Mouse (Mus musculus) gastrocnemius, postnatal 25 days (tissue): ENCODE data around the gene Arid3b. TPM values are rescaled to one million over a fixed set of nuclear protein-coding genes. Genes with fewer than 3 reads are reported as not detected.
A peak's percentile ranks its signal among the peaks of the same experiment; 100 is the strongest.

Experiments
- DNase-seq: peaks from one replicate; pipeline ENCODE4 v3.0.0; 2022
- total RNA-seq, 2 experiments: library from RNA; stranded (reverse); gene quantifications; 1 replicate in 1 of 2; 2 replicates in 1 of 2; pipeline ENCODE4 v1.2.3; 2021

The Arid3b gene
- total RNA-seq, 2 experiments from 2014 or later: 2.1 to 2.8 TPM

GRCm38 (mm10) chr9:57829812-57830557 lies 6.6 kb downstream of the Arid3b start:
- DNase-seq: no peak

DNA sequence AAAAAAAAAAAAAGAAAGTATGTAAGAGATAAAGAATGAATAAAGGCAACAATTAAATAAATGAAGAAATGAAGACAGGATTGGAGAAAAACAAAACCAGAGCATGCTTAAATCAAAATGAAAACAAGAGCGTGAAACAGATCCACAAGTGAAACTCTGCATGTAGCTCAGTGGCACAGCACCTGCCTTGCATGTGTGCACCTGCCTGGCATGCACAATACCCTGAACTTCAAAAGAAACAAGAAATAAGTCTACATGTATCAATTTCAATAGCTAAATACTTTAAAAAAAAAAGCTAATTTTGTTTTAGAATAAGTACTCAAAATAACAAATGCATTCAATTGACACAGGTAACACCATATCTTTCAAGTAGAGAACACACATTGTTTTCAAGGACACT lies 13.2 kb downstream of the Arid3b start:
- DNase-seq: no peak

- DNase-seq: no peak
Measured at GRCm38 (mm10) chr9:57822812-57823211, 13.8 kb downstream of the Arid3b start.

DNA sequence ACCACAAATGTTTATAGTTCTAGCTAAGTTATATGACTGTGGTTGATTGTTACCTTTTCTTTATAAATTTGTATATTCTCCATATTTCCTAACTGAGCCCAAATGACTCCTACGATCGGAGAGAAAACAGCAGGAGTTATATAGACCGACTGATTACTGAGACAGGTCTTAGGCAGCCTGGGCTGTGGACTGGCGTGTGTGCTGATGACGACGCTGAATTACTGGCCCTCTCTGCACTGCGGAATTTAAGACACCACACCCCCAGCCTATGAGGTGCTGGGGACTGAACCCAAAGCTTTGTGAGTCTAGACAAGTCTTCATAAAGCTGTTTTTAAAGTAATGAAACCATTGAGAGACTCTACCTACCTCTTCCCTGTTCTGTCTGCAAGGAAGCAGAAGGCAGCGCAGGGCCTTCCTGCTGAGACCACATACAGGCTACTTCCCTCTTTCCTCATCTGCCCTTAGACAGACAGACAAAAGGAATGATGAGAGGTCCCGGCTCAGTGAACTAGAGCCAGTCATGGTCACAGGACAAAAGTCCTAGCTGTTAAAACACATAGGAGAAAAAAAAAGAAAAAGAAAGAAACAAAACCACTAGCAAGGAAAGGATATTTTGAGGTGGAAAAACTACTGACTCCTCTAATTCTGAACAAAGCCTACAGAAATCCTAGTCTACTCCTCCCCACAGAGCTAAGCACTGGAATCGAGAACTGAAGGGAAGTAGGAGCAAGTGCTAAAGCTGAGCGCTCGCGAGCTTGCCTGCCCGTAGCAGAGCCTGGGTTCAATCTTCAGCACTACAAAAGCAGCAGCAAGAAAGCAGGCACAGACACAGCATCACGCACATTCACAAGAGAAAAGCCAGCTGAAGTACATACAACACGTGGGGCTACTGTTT lies 16.2 kb downstream of the Arid3b start:
- DNase-seq: no peak

DNA sequence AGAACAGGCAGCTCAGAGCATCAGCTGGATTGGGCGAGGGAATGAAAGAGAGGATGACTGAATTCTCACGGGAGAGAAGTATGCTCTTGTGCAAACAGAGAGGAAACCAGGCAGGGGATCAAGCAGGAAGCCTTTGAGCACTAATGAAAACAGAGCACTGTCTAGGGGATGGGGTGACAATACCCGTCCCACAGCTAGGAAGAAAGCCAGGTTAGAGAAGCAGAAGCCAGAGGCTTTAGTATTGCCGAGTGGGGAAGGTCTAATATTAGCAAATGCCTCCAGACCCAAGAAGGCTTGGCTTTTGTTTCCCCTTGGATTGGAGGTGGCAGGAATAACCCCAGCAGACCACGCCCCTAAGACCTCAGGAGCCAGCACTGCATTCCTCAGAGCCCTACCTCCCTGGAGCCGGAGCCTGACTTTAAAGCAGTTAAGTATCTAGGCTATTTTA lies 19.3 kb downstream of the Arid3b start:
- DNase-seq: no peak

GRCm38 (mm10) chr9:57814866-57815265 lies 21.7 kb downstream of the Arid3b start:
- no peak for DNase-seq

DNA sequence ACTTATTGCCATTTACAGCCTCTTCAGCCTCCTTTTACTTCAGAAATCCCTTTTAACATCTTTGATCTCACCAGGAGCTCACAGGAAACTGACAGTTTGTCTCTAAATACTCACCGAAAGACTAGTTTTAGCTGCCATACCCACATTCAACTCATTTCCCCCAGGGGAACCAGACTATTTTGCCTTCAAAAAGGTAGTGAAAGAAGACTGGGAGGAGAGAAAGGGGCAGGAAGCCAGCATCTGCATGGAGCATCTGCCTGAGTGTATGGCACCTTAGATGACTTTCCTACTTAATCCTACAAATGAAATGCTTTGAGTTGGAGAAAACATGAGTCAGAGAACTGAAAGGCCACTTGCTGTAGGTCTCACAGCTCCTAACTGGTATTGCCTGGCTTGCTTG lies 22.6 kb downstream of the Arid3b start:
- DNase-seq: no peak

DNA sequence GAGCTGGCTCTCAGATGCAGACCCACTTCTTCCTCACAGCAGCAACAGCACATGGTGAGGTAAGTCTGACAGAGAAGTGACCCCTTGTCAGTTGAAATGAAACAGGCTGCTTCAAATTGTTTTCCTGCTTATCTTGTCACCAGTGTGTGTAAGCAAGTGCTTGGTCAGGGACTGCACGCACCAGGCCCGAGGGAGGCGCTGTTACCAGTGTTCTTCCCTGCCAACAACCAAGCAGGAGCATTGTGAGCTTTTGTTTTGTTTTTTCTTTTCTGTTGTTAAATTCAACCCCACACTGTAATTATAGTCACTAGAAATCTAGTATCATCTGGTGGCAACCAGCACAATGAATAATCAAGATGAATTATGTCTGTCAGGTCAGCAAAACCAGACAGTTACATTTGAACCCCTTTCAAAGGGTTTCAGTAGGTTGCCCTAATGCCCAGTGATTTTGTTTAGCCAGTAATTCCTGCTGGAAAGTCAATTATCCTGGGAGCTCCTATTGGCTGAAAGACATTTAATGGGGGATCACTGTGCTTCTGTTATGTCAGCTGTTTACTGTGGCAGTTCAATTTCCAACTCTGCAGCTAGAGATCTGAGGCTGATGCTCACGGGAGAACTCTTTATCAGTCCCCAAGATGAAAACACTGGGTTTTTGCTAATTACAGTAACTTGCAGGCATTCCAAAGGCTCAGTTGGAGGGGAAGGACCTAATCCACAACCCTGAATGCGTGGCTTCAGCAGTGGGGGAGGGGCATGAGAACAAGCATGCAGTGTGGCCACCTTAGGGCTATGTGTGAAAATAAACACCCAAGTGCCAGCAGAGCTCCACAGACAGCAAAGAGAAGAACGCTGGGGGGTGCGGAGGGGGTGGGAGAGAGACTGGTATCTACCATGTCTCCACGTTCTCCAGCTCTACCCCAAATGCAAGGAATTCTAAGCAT lies 24.5 kb downstream of the Arid3b start:
- DNase-seq: no peak

DNA sequence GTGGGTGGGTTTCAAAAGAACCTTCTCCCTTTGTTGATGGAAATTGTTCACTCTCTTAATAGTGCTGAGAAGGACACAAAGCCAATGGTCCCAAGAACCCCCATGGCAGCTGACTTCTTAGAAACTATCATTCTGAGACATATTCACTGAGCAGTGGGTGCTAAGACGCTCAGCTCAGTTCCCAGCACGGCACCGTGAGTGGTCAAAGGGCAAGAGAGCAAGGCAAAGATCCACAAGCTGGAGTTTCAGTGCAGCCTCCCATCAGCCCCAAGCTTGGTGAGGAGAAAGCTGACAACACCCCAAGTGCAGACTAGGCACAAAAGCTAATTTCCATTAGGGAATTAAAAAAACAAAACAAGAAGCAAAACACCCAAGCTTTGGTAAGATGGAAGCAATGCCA lies 25.9 kb downstream of the Arid3b start:
- DNase-seq: no peak

- no peak for DNase-seq
Measured at GRCm38 (mm10) chr9:57808771-57809310, 27.8 kb downstream of the Arid3b start.

GRCm38 (mm10) chr9:57807174-57807651 lies 29.4 kb downstream of the Arid3b start:
- DNase-seq: no peak

DNA sequence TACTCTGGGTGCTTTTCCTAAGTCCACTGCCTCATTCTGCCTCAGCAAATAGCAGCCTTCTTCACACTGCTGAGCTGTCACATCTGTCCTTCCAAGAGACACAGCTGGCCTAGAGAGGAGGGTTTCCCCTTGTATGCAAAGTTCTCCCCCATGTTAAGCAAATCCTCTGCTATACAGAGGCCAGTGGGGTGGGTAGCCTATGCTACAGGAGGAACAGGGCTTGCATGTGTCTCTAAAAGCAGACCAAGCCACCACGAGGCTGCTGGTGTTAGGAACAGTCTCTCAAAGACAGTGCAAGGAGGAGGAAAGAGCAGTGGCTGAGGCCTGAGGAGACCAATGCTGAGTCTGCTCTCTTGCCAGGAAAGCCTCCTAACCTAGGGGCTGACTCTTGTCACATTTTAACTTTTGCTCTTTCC lies 30.5 kb downstream of the Arid3b start:
- no peak for DNase-seq

DNA sequence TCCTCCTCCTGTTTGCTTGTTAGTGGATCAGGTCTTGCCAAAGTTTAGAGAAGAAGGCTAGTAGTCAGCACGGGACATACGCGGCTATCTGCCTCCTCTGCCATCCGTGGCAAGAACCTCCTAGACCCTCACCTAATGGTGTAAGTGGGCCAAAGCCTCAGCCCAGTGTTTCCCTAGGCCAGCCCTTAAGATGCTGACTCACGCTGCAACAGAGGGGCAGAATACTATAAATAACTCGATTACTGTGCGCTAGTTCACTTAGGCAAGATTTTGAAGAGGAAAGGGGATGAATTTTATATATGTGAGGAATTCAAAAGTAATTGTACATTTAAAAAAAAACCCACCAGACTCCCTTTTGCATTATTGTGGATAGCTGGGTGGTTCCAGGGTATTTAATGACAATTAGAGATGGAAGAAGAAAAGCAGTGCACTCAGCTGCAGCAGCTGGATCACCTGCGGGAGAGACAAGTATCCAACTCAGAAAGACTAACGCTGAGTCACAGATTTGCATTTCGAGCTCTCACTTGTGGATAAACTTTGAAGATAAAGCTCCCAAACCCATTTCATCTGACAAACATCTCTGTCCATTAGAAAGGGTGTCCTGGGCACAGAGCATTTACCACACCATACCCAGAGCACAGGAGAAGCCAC lies 31.4 kb downstream of the Arid3b start:
- DNase-seq: no peak

GRCm38 (mm10) chr9:57803839-57804238 lies 32.8 kb downstream of the Arid3b start:
- DNase-seq: no peak

DNA sequence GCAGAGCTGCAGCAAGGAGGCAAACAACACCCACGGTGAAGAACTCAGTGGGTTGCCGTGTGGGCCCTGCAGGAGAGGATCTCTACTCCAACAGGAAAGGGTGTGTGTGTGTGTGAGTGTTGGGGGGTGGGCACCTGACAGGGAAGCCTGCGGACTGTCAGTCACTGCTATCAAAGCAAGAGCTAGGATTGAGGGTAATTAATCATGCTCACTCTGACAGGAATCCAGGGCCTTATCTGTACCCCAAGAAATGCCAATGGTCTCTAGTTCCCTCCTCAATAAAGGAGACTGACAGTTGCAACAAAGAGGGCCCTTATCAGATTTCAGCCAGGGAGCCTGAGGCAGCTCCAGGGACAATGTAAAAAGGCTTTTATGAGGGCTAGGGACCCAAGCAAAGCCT lies 33.5 kb downstream of the Arid3b start:
- DNase-seq: no peak

DNA sequence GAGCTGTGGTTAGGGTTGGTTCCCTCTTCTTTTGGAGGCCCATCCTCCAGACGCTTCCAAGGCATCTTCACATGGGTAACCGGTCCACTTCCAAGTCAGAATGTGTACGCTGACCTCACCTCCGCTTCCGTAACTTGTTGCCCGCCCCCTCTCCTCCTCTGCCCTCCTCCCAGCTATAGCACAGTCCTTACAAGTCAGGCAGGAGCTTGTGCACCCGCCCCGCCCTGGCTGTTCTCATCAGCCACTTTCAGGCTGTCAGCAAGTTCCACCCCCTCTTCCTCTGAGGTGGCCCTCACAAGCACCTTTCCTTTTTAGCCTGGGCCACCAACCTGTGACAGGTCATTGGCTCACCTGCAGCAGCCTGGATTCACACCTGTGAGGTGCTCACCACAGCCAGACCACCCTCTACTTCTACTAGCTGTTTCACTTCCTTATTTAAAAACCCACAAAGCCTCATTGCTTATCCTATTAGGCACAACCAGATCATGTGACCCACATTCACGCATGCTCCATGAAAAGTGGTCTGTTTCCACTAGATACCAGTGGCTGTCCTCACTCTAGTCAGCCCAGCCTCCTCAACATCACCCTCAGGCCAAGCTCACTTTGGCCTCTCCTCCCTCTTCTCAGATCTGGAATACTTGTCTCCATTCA lies 36.1 kb downstream of the Arid3b start:
- DNase-seq: no peak

GRCm38 (mm10) chr9:57798725-57799253 lies 37.8 kb downstream of the Arid3b start:
- peak; percentile 42 for DNase-seq

DNA sequence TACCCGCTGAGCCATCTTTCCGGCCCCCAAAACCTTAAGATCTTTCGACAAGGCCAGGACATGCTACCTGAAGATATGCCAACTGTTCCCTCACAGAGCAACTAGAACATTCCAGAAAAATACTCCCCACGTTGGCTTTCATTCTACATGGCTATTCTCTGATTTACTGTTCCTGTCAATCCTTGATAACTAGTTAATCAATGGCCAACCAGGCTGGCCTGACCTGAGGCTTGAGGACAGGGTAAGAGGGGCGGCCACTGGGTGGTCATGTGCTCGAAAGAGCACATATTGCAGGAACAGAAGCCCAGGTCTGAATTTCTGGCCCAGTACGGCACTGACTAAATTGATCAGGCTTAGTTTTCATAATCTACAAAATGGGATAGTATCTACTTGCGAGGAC lies 39.1 kb downstream of the Arid3b start:
- no peak for DNase-seq

DNA sequence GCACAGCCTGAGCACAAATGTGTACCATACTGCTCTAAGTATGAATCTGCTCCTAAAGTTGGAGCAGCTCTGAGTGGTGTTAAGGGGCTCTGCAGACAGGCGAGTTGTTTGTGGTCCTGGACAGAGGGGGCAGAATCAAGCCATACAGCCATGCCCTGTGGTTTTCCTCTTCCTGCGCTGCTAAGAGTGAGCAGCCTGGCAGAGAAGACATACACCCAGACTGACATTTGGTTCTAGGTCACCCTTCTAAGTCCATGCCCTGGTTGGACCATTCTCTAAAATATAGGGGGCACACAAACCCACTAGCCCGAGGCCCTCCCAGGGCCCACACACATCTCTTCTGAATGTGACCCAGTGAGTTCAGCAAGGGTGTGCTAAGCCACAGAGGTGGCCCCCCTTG lies 46.9 kb downstream of the Arid3b start:
- DNase-seq: no peak

- DNase-seq: no peak
Measured at GRCm38 (mm10) chr9:57782656-57783055, 53.9 kb downstream of the Arid3b start.
